Mouse (Mus musculus) liver, adult 2 months (tissue): ENCODE data around the gene 2310034G01Rik. TPM values are rescaled to one million over a fixed set of nuclear protein-coding genes. Genes with fewer than 3 reads are reported as not detected.

Experiments
- DNase-seq: peaks from one replicate; pipeline ENCODE4 v3.0.0-alpha.2; 2011; ENCODE audit warnings: low read depth, low spot score; ENCODE audit errors: extremely low read depth
- H3K27ac ChIP-seq: fragments of 200-500 bp; replicated peaks from 2 replicates; pipeline ENCODE4 v1.5.1; 2012; ENCODE audit warnings: low read depth, mild to moderate bottlenecking, control low read depth, inconsistent platforms, low read length; ENCODE audit not compliant: insufficient read depth
- H3K27me3 ChIP-seq: fragments of 200-500 bp; 2 replicates; pipeline ENCODE4 v1.6.1; 2012; ENCODE audit warnings: mild to moderate bottlenecking, moderate library complexity, low read length, inconsistent platforms; ENCODE audit not compliant: control insufficient read depth, insufficient read depth
- H3K36me3 ChIP-seq: fragments of 200-500 bp; 2 replicates; pipeline ENCODE4 v1.6.1; 2012; ENCODE audit warnings: low read length, inconsistent platforms; ENCODE audit not compliant: control insufficient read depth, insufficient read depth
- H3K4me1 ChIP-seq: fragments of 200-500 bp; 2 replicates; pipeline ENCODE4 v1.6.1; 2011; ENCODE audit warnings: low read length; ENCODE audit not compliant: control insufficient read depth, insufficient read depth
- H3K4me3 ChIP-seq: fragments of 200-500 bp; 2 replicates; pipeline ENCODE4 v1.5.1; 2011; ENCODE audit warnings: low read depth, mild to moderate bottlenecking, control low read depth, low read length, moderate library complexity; ENCODE audit not compliant: insufficient read depth
- H3K79me2 ChIP-seq: fragments of 200-500 bp; 2 replicates; pipeline ENCODE4 v1.6.1; 2012; ENCODE audit warnings: inconsistent platforms, mild to moderate bottlenecking, low read length, moderate library complexity; ENCODE audit not compliant: control insufficient read depth, insufficient read depth
- H3K9ac ChIP-seq: fragments of 200-500 bp; 2 replicates; pipeline ENCODE4 v1.6.1; 2012; ENCODE audit warnings: low read depth, mild to moderate bottlenecking, control low read depth, inconsistent platforms, low read length
- CTCF ChIP-seq: fragments of 200-500 bp; IDR thresholded peaks from 2 replicates; pipeline ENCODE4 v1.5.1; 2011; ENCODE audit warnings: low read depth, low read length, control low read depth
- POLR2A ChIP-seq: fragments of 200-500 bp; IDR thresholded peaks from 2 replicates; pipeline ENCODE4 v1.6.1; 2011; ENCODE audit warnings: low read length, control low read depth; ENCODE audit not compliant: insufficient read depth; ENCODE audit errors: extremely low read depth
- WGBS: fragments of 180-500 bp; shearing (Covaris S2); methylation state at CpG from one replicate; pipeline ENCODE4 v1.1.7; 2018; 5-methylcytosine and 5-hydroxymethylcytosine counted together
- polyA plus RNA-seq: library from polyadenylated mRNA; depleted of rRNA; stranded (reverse); fragments of >200 nt; gene quantifications from 2 replicates; pipeline ENCODE4 v1.2.3, GENCODE M21; 2012
- total RNA-seq: library from RNA; depleted of rRNA; stranded (reverse); fragments of >200 nt; gene quantifications from 2 replicates; pipeline ENCODE4 v1.2.3, GENCODE M21; 2014

2310034G01Rik gene
- total and polyA plus RNA-seq, 2 experiments: 0.09 to 0.10 TPM

DNA sequence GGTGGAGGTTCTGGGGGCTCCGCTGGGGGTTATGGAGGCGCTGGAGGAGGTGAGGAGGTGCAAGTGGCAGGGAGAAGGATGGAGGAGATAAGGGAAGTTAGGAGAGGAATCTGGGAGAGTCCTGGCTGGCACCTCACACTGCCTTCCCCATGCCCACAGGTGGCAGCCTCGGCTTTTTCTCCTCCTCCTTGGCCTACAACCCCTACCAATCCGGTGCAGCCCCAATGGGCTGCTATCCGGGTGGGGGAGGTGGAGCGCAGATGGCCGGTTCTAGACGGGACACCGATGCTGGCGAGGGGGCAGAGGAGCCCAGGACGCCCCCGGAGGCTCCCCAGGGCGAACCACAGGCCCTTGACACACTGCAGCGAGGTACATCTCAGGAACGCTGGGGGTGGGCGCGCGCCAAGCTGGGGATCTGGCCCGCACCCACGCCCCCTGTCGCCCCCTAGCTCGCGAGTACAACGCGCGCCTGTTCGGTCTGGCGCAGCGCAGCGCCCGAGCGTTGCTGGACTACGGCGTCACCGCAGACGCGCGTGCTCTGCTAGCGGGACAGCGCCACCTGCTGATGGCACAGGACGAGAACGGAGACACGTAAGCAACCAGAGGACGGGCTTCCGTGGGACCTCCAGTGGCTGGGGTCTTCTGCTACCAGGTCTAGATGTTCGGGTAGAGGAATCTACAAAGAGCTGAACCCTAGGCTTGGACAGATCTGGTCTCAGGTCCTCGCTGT is 41.2 kb downstream of the 2310034G01Rik start:
- Histone ChIP-seq H3K9ac (peak overlapping the region; percentile 57), H3K79me2 (no peaks in the 10 kb centered on the region), H3K4me3 (no peak overlapping the region; the same call in 1 of the 2 replicates), H3K4me1 (0 out of 2 replicates have a peak, but pooled peaks cover 3% of the 10 kb centered on the region), H3K27me3 (no peaks in the 10 kb centered on the region), H3K36me3 (no peaks in the 10 kb centered on the region; the same call in 1 of the 2 replicates), H3K27ac (no peak overlapping the region)
- DNase-seq: peak; percentile 48
- WGBS: 12% methylated on average over 47 of the region's 47 CpGs
- TF ChIP-seq POLR2A (no peak), CTCF (peak; percentile 95)

DNA sequence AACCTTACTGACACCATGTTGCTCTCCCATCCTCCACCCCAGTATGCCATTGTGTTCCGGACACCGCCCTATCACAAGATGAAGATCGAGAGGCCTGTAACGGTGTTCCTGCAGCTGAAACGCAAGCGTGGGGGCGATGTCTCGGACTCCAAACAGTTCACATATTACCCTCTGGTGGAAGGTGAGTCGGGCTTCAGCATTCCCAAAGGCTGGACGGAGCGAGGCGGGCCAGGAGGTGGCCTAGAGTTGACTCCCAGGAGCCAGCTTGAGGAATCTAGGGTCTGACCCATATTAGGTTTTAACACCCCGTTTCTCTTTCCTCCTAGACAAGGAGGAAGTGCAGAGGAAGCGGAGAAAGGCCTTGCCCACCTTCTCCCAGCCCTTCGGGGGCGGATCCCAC is 41.8 kb downstream of the 2310034G01Rik start:
- Histone ChIP-seq H3K9ac (no peak overlapping the region), H3K27me3 (no peaks in the 10 kb centered on the region), H3K36me3 (no peaks in the 10 kb centered on the region; the same call in 1 of the 2 replicates), H3K27ac (no peak overlapping the region), H3K4me1 (0 out of 2 replicates have a peak, but pooled peaks cover 3% of the 10 kb centered on the region), H3K4me3 (no peak overlapping the region), H3K79me2 (no peaks in the 10 kb centered on the region)
- TF ChIP-seq POLR2A: no peak
- no peak for TF ChIP-seq CTCF
- DNase-seq: no peak
- 92% methylated on average over 16 of the region's 16 CpGs for WGBS

DNA sequence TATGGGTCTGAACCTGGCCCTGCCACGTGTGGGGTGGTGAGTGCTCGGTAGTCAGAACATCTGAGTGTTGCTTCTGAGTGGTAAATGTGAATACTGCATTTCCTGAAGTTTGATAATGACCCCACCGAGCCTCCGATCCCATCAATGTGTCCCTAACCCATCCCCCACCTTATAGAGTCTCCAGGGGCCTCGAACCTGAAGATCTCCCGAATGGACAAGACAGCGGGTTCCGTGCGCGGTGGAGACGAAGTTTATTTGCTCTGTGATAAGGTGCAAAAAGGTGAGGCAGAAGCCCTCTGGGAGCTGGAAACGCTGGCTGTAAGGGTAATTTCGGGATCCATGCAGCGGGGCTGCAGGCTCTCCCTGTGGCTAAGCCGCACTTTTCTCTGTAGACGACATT is 42.3 kb downstream of the 2310034G01Rik start:
- Histone ChIP-seq H3K36me3 (no peaks in the 10 kb centered on the region; the same call in 1 of the 2 replicates), H3K27ac (no peak overlapping the region), H3K4me1 (0 out of 2 replicates have a peak, but pooled peaks cover 3% of the 10 kb centered on the region), H3K9ac (no peak overlapping the region), H3K27me3 (no peaks in the 10 kb centered on the region), H3K4me3 (no peak overlapping the region), H3K79me2 (no peaks in the 10 kb centered on the region)
- 96% methylated on average over 16 of the region's 16 CpGs for WGBS
- no peak for DNase-seq
- TF ChIP-seq POLR2A (no peak), CTCF (no peak)

DNA sequence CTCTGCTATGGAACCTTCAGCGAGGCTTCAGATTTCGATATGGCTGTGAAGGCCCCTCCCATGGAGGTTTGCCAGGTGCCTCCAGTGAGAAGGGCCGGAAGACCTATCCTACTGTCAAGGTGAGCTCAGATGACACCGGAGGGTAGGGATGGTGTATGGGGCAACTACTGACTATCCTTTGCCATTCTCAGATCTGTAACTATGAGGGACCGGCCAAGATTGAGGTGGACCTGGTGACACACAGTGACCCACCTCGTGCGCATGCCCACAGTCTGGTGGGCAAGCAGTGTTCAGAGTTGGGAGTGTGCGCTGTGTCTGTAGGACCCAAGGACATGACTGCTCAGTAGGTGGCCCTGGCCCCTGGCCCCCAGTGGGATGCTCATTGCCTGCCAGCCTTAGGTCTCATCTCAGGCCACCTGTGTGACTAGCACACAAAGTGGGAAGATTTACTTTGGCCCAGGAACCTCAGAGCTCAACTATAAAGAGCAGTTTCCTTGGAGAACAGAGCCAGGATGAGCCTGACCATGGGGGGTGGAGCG is 43.3 kb downstream of the 2310034G01Rik start:
- 94% methylated on average over 9 of the region's 9 CpGs for WGBS
- H3K4me1 ChIP-seq: 0 out of 2 replicates have a peak, but pooled peaks cover 3% of the 10 kb centered on the region
- no peak for TF ChIP-seq POLR2A
- TF ChIP-seq CTCF: no peak

DNA sequence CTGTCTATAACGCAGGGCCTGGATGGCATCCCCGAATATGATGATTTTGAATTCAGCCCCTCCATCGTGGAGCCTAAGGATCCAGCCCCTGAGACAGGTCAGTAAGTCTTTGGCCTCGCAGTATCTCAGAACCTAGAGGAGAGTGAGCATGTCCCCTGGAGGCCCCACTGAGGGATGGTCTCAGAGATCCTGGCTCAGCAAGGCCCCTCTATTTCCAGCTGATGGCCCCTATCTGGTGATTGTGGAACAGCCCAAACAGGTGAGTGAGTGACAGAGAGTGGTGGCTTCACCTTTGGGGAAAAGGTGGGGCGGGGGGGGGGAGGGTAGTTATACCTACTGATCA is 43.9 kb downstream of the 2310034G01Rik start:
- Histone ChIP-seq H3K4me3 (no peak overlapping the region; the same call in 1 of the 2 replicates), H3K27me3 (no peaks in the 10 kb centered on the region), H3K4me1 (0 out of 2 replicates have a peak, but pooled peaks cover 3% of the 10 kb centered on the region), H3K27ac (no peak overlapping the region), H3K9ac (no peak overlapping the region; the same call in 1 of the 2 replicates), H3K79me2 (no peaks in the 10 kb centered on the region), H3K36me3 (no peaks in the 10 kb centered on the region; the same call in 1 of the 2 replicates)
- TF ChIP-seq CTCF (no peak), POLR2A (no peak)
- WGBS: 72% methylated on average over 5 of the region's 5 CpGs
- no peak for DNase-seq

More for the DNA sequence above, 43.3 kb downstream of the 2310034G01Rik start:
- Histone ChIP-seq H3K36me3 (no peaks in the 10 kb centered on the region; the same call in 1 of the 2 replicates), H3K4me3 (no peak overlapping the region), H3K27ac (no peak overlapping the region), H3K9ac (no peak overlapping the region), H3K79me2 (no peaks in the 10 kb centered on the region), H3K27me3 (no peaks in the 10 kb centered on the region)
- DNase-seq: no peak
